Mouse (Mus musculus): ENCODE data around the gene Nrtn. TPM values are rescaled to one million over a fixed set of nuclear protein-coding genes. Genes with fewer than 3 reads are reported as not detected.

Gene Nrtn
- polyA plus RNA-seq (2011; ENCODE audit: insufficient read depth, insufficient read length, low replicate concordance, missing spikeins), result not detected in 2 replicates

GRCm38 (mm10) chr17:56757416-56758123 is at the start of gene Nrtn:
Gene Nrtn, minus strand, starts transcription at chr17:56757530.
- Histone ChIP-seq H3K4me1 (ENCODE audit: control insufficient read depth, insufficient read depth, low read length) (peaks cover 3% of the 10 kb centered on the region; the same call in 1 of the 2 replicates), H3K4me3 (replicated peaks; ENCODE audit: control insufficient read depth, low read depth, low read length) (no peak within 1 kb of the TSS), H3K27ac (ENCODE audit: control insufficient read depth, insufficient read depth, low read depth, low read length, poor library complexity) (no peak within 1 kb of the TSS; the same call in 1 of the 2 replicates)
- TF ChIP-seq CTCF (IDR thresholded peaks at IDR 0.05; ENCODE audit: control insufficient read depth, insufficient read depth, low read length), result no peak
- TF ChIP-seq POLR2A (IDR thresholded peaks at IDR 0.05; ENCODE audit: borderline replicate concordance, control insufficient read depth, low read depth, low read length), result no peak
- WGBS, result under 1% methylated on average over 48 of the region's 48 CpGs

GRCm38 (mm10) chr17:56805784-56806183 is 48.5 kb upstream of the Nrtn start:
- TF ChIP-seq CTCF (IDR thresholded peaks at IDR 0.05; ENCODE audit: control insufficient read depth, insufficient read depth, low read length), result no peak
- no peak for TF ChIP-seq POLR2A (IDR thresholded peaks at IDR 0.05; ENCODE audit: borderline replicate concordance, control insufficient read depth, low read depth, low read length)
- 90% methylated on average over 1 of the region's 1 CpGs for WGBS
- Histone ChIP-seq H3K4me3 (replicated peaks; ENCODE audit: control insufficient read depth, low read depth, low read length) (no peak overlapping the region), H3K27ac (ENCODE audit: control insufficient read depth, insufficient read depth, low read depth, low read length, poor library complexity) (no peak overlapping the region), H3K4me1 (ENCODE audit: control insufficient read depth, insufficient read depth, low read length) (no peaks in the 10 kb centered on the region)

GRCm38 (mm10) chr17:56804952-56805351 is 47.6 kb upstream of the Nrtn start:
- no peak overlapping the region for H3K4me3 ChIP-seq (replicated peaks; ENCODE audit: control insufficient read depth, low read depth, low read length)
- no peak overlapping the region for H3K27ac ChIP-seq (ENCODE audit: control insufficient read depth, insufficient read depth, low read depth, low read length, poor library complexity)
- 89% methylated on average over 5 of the region's 5 CpGs for WGBS
- H3K4me1 ChIP-seq (ENCODE audit: control insufficient read depth, insufficient read depth, low read length), result no peaks in the 10 kb centered on the region
- TF ChIP-seq CTCF (IDR thresholded peaks at IDR 0.05; ENCODE audit: control insufficient read depth, insufficient read depth, low read length) (no peak), POLR2A (IDR thresholded peaks at IDR 0.05; ENCODE audit: borderline replicate concordance, control insufficient read depth, low read depth, low read length) (no peak)

GRCm38 (mm10) chr17:56802065-56802464 is 44.7 kb upstream of the Nrtn start:
- H3K4me3 ChIP-seq (replicated peaks; ENCODE audit: control insufficient read depth, low read depth, low read length), result no peak overlapping the region
- 92% methylated on average over 8 of the region's 8 CpGs for WGBS
- TF ChIP-seq CTCF (IDR thresholded peaks at IDR 0.05; ENCODE audit: control insufficient read depth, insufficient read depth, low read length) (no peak), POLR2A (IDR thresholded peaks at IDR 0.05; ENCODE audit: borderline replicate concordance, control insufficient read depth, low read depth, low read length) (no peak)
- H3K27ac ChIP-seq (ENCODE audit: control insufficient read depth, insufficient read depth, low read depth, low read length, poor library complexity), result no peak overlapping the region
- H3K4me1 ChIP-seq (ENCODE audit: control insufficient read depth, insufficient read depth, low read length), result no peaks in the 10 kb centered on the region; the same call in 1 of the 2 replicates

- TF ChIP-seq CTCF (IDR thresholded peaks at IDR 0.05; ENCODE audit: control insufficient read depth, insufficient read depth, low read length) (no peak), POLR2A (IDR thresholded peaks at IDR 0.05; ENCODE audit: borderline replicate concordance, control insufficient read depth, low read depth, low read length) (no peak)
- Histone ChIP-seq H3K27ac (ENCODE audit: control insufficient read depth, insufficient read depth, low read depth, low read length, poor library complexity) (no peak overlapping the region), H3K4me3 (replicated peaks; ENCODE audit: control insufficient read depth, low read depth, low read length) (no peak overlapping the region), H3K4me1 (ENCODE audit: control insufficient read depth, insufficient read depth, low read length) (no peaks in the 10 kb centered on the region; the same call in 1 of the 2 replicates)
- 92% methylated on average over 3 of the region's 3 CpGs for WGBS
Measured at GRCm38 (mm10) chr17:56799276-56799675, 41.9 kb upstream of the Nrtn start.

GRCm38 (mm10) chr17:56793614-56794319 is 36.4 kb upstream of the Nrtn start:
- TF ChIP-seq CTCF (IDR thresholded peaks at IDR 0.05; ENCODE audit: control insufficient read depth, insufficient read depth, low read length) (no peak), POLR2A (IDR thresholded peaks at IDR 0.05; ENCODE audit: borderline replicate concordance, control insufficient read depth, low read depth, low read length) (no peak)
- Histone ChIP-seq H3K4me1 (ENCODE audit: control insufficient read depth, insufficient read depth, low read length) (no peaks in the 10 kb centered on the region), H3K27ac (ENCODE audit: control insufficient read depth, insufficient read depth, low read depth, low read length, poor library complexity) (peak overlapping the region; percentile 51; the same call in 1 of the 2 replicates), H3K4me3 (replicated peaks; ENCODE audit: control insufficient read depth, low read depth, low read length) (peak overlapping the region; percentile 13)
- 70% methylated on average over 6 of the region's 6 CpGs for WGBS

GRCm38 (mm10) chr17:56792588-56792987 is 35.3 kb upstream of the Nrtn start:
- Histone ChIP-seq H3K4me1 (ENCODE audit: control insufficient read depth, insufficient read depth, low read length) (no peaks in the 10 kb centered on the region), H3K4me3 (replicated peaks; ENCODE audit: control insufficient read depth, low read depth, low read length) (no peak overlapping the region), H3K27ac (ENCODE audit: control insufficient read depth, insufficient read depth, low read depth, low read length, poor library complexity) (no peak overlapping the region)
- TF ChIP-seq POLR2A (IDR thresholded peaks at IDR 0.05; ENCODE audit: borderline replicate concordance, control insufficient read depth, low read depth, low read length) (no peak), CTCF (IDR thresholded peaks at IDR 0.05; ENCODE audit: control insufficient read depth, insufficient read depth, low read length) (no peak)
- WGBS, result 85% methylated on average over 3 of the region's 3 CpGs

- Histone ChIP-seq H3K27ac (ENCODE audit: control insufficient read depth, insufficient read depth, low read depth, low read length, poor library complexity) (no peak overlapping the region), H3K4me1 (ENCODE audit: control insufficient read depth, insufficient read depth, low read length) (no peaks in the 10 kb centered on the region), H3K4me3 (replicated peaks; ENCODE audit: control insufficient read depth, low read depth, low read length) (no peak overlapping the region)
- TF ChIP-seq CTCF (IDR thresholded peaks at IDR 0.05; ENCODE audit: control insufficient read depth, insufficient read depth, low read length) (no peak), POLR2A (IDR thresholded peaks at IDR 0.05; ENCODE audit: borderline replicate concordance, control insufficient read depth, low read depth, low read length) (no peak)
- WGBS, result 87% methylated on average over 6 of the region's 6 CpGs
Measured at GRCm38 (mm10) chr17:56789286-56789685, 32.0 kb upstream of the Nrtn start.
